Comparison of ENCODE assay signal across 8 mouse cellular contexts in the genomic region with DNA sequence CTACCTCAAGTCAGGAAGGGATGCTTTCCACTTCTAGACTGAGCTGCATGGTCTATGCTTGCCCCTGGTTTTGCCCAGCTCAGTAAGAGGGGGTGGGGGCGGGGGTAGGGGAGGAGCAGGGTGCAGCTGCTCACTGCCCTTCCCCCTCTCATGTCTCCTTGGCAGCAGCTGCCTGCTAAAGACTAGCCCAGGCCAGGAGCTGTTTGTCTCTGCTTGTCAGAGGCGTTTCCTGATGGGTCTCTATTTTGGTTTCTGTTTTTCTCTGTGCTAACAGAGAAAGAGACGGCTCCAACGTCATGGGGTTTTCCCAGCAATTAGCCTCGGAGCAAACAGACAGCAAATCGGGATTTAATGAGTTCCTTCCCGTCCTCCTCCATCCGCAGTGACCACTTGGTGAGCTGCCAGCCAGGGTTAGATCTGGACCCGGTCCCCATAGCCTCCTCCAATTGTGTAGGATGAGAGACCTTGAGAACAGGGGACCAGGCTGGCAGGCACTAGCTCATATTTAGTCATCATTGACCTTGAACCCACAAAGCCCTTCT.
DNase-seq lines count a peak whose midpoint lies in the region; ATAC-seq and TF ChIP-seq lines count a peak whose summit lies in the region.

No protein-coding gene starts in this region.

- 0 out of 2 replicates have a peak overlapping the region, but pooled peaks have one; percentile 7 for H3K4me3 ChIP-seq in intestine, postnatal 0 days (ENCODE audit: low read depth, low read length)
- H3K4me3 ChIP-seq in limb, embryonic 11.5 days (ENCODE audit: low read depth, low read length), result no peak overlapping the region
- H3K4me3 ChIP-seq in midbrain, embryonic 11.5 days (ENCODE audit: low read depth, low read length), result no peak overlapping the region
- H3K4me3 ChIP-seq in small intestine, adult 2 months (ENCODE audit: low read depth, low read length), result peak overlapping the region; percentile 32

- H3K36me3 ChIP-seq in intestine, postnatal 0 days (ENCODE audit: control insufficient read depth, insufficient read depth), result no peaks in the 10 kb centered on the region
- no peaks in the 10 kb centered on the region for H3K36me3 ChIP-seq in limb, embryonic 11.5 days (ENCODE audit: control insufficient read depth, insufficient read depth, low read length)
- H3K36me3 ChIP-seq in midbrain, embryonic 11.5 days (ENCODE audit: control insufficient read depth, insufficient read depth, low read length), result no peaks in the 10 kb centered on the region
- H3K36me3 ChIP-seq in small intestine, adult 2 months (ENCODE audit: control insufficient read depth, insufficient read depth, low read length), result no peaks in the 10 kb centered on the region

- no peak overlapping the region for H3K9ac ChIP-seq in intestine, postnatal 0 days (ENCODE audit: low read depth, low read length)
- no peak overlapping the region for H3K9ac ChIP-seq in limb, embryonic 11.5 days (ENCODE audit: low read length)
- H3K9ac ChIP-seq in midbrain, embryonic 11.5 days (ENCODE audit: low read length), result peak overlapping the region; percentile 33

- H3K27ac ChIP-seq in intestine, postnatal 0 days (ENCODE audit: low read depth, low read length), result peak overlapping the region; percentile 76
- H3K27ac ChIP-seq in limb, embryonic 11.5 days (replicated peaks; ENCODE audit: low read depth, low read length), result no peak overlapping the region
- H3K27ac ChIP-seq in midbrain, embryonic 11.5 days (ENCODE audit: low read depth, low read length), result peak overlapping the region; percentile 35
- peak overlapping the region; percentile 67 for H3K27ac ChIP-seq in small intestine, adult 2 months (ENCODE audit: insufficient read depth, low read depth, low read length)

- no peaks in the 10 kb centered on the region for H3K9me3 ChIP-seq in intestine, postnatal 0 days (ENCODE audit: control insufficient read depth)
- H3K9me3 ChIP-seq in limb, embryonic 11.5 days (ENCODE audit: control insufficient read depth, low read length), result no peaks in the 10 kb centered on the region
- no peaks in the 10 kb centered on the region for H3K9me3 ChIP-seq in midbrain, embryonic 11.5 days (ENCODE audit: control insufficient read depth, low read length)

- no peak for TF ChIP-seq CTCF in intestine, postnatal 0 days (IDR thresholded peaks at IDR 0.05; ENCODE audit: low read depth)
- no peak for TF ChIP-seq CTCF in small intestine, adult 2 months (IDR thresholded peaks at IDR 0.05; ENCODE audit: extremely low read depth, insufficient read length, insufficient replicate concordance, low read depth, low read length)

- H3K4me1 ChIP-seq in intestine, postnatal 0 days (replicated peaks; ENCODE audit: control insufficient read depth, insufficient read depth, low read length), result peaks cover 5% of the 10 kb centered on the region
- peaks cover 9% of the 10 kb centered on the region for H3K4me1 ChIP-seq in limb, embryonic 11.5 days (ENCODE audit: control insufficient read depth, insufficient read depth, low read length)
- H3K4me1 ChIP-seq in midbrain, embryonic 11.5 days (ENCODE audit: control insufficient read depth, insufficient read depth, low read length), result peaks cover 13% of the 10 kb centered on the region
- peaks cover 31% of the 10 kb centered on the region for H3K4me1 ChIP-seq in small intestine, adult 2 months (ENCODE audit: control insufficient read depth, insufficient read depth, insufficient read length, low read length)

- ATAC-seq in activated CD4-positive, CD25-positive, alpha-beta regulatory T cell, adult 4 months, result peak; percentile 80
- peak; percentile 64 for ATAC-seq in common myeloid progenitor, adult 5-6 weeks (replicated peaks; ENCODE audit: low read depth, poor library complexity, severe bottlenecking)
- ATAC-seq in intestine, postnatal 0 days, result peak; percentile 45
- peak; percentile 62 for ATAC-seq in limb, embryonic 11.5 days (ENCODE audit: insufficient number of reproducible peaks, low FRiP score, low TSS enrichment, low read depth)
- peak; percentile 89 for ATAC-seq in midbrain, embryonic 11.5 days (ENCODE audit: low FRiP score)
- ATAC-seq in erythroblast, adult 5-6 weeks (replicated peaks; ENCODE audit: low FRiP score, poor library complexity, severe bottlenecking), result no peak

- H3K4me2 ChIP-seq in intestine, postnatal 0 days (replicated peaks; ENCODE audit: low read depth), result peak overlapping the region; percentile 47
- peak overlapping the region; percentile 20; the same call in 1 of the 2 replicates for H3K4me2 ChIP-seq in limb, embryonic 11.5 days (ENCODE audit: low read depth, severe bottlenecking)
- H3K4me2 ChIP-seq in midbrain, embryonic 11.5 days, result no peak overlapping the region; the same call in 1 of the 2 replicates

- H3K27me3 ChIP-seq in intestine, postnatal 0 days (replicated peaks; ENCODE audit: control insufficient read depth, insufficient read depth, low read length), result no peaks in the 10 kb centered on the region
- H3K27me3 ChIP-seq in limb, embryonic 11.5 days (ENCODE audit: control insufficient read depth, insufficient read depth, low read length), result no peaks in the 10 kb centered on the region
- H3K27me3 ChIP-seq in midbrain, embryonic 11.5 days (ENCODE audit: control insufficient read depth, insufficient read depth, low read length), result no peaks in the 10 kb centered on the region
- no peaks in the 10 kb centered on the region for H3K27me3 ChIP-seq in small intestine, adult 2 months (ENCODE audit: control insufficient read depth, insufficient read depth, low read length)

- 10% methylated on average over 9 of the region's 9 CpGs for WGBS in intestine, postnatal 0 days
- 5% methylated on average over 9 of the region's 9 CpGs for WGBS in limb, embryonic 11.5 days
- 12% methylated on average over 9 of the region's 9 CpGs for WGBS in midbrain, embryonic 11.5 days
- 1% methylated on average over 9 of the region's 9 CpGs for WGBS in small intestine, adult 2 months

- peak; percentile 25; the same call in 1 of the 2 replicates for TF ChIP-seq POLR2A in small intestine, adult 2 months (IDR thresholded peaks at IDR 0.05; ENCODE audit: low read depth, low read length)

- peak; percentile 99 for DNase-seq in heart, adult 11 months
- peak; percentile 55 for DNase-seq in limb, embryonic 11.5 days (ENCODE audit: low spot score)
- DNase-seq in midbrain, embryonic 11.5 days (ENCODE audit: low spot score, missing footprints), result peak; percentile 87

Comparison
In these comparisons a context has a peak if more than half of its experiments do, and no peak if none do; other contexts are left out.
1. H3K4me3 ChIP-seq: peak in intestine, postnatal 0 days (single experiment) and small intestine, adult 2 months (single experiment); none in limb, embryonic 11.5 days (single experiment) and midbrain, embryonic 11.5 days (single experiment).
2. Peak in every context shown above with its lines, with median percentiles within 50 percentile points of each other: DNase-seq.